Mouse (Mus musculus) megakaryocyte, embryonic 14.5 days (primary cell): Measurements from ENCODE around the gene Wiz. TPM values are rescaled to one million over a fixed set of nuclear protein-coding genes. Genes with fewer than 3 reads are reported as not detected.

Source experiments
- H3K27me3 ChIP-seq: replicated peaks from 2 replicates; pipeline ENCODE3; 2012; ENCODE audit warnings: inconsistent platforms
- H3K36me3 ChIP-seq: replicated peaks from 2 replicates; pipeline ENCODE3; 2012; ENCODE audit warnings: low read length, inconsistent platforms, mixed read lengths
- H3K4me1 ChIP-seq: 2 replicates; pipeline ENCODE4 v1.6.1; 2012; ENCODE audit warnings: inconsistent platforms
- H3K4me3 ChIP-seq: replicated peaks from 2 replicates; pipeline ENCODE3; 2012; ENCODE audit warnings: moderate library complexity, mild to moderate bottlenecking, inconsistent platforms
- H3K9me3 ChIP-seq: 2 replicates; pipeline ENCODE4 v1.6.1; 2012; ENCODE audit warnings: inconsistent platforms
- FLI1 ChIP-seq: IDR thresholded peaks from 2 replicates; pipeline ENCODE4 v1.6.1; 2012; ENCODE audit warnings: low read length, inconsistent platforms, mixed read lengths
- GATA1 ChIP-seq: IDR thresholded peaks from 3 replicates; pipeline ENCODE4 v1.6.1; 2012; ENCODE audit warnings: mixed read lengths, low read length, inconsistent platforms, borderline replicate concordance
- polyA plus RNA-seq: library from polyadenylated mRNA; stranded (reverse); fragments of >175 nt; gene quantifications from 2 replicates; pipeline ENCODE4 v1.2.3, GENCODE M21; 2012; ENCODE audit warnings: low replicate concordance; ENCODE audit not compliant: insufficient read depth

Wiz gene
- polyA plus RNA-seq, 1 experiment = 32.7 TPM

- H3K4me3 ChIP-seq = peak overlapping the region; percentile 95
- no peaks in the 10 kb centered on the region for H3K27me3 ChIP-seq
- TF ChIP-seq GATA1 (no peak), FLI1 (no peak)
- H3K36me3 ChIP-seq = peaks cover 56% of the 10 kb centered on the region
- H3K9me3 ChIP-seq = no peaks in the 10 kb centered on the region
- peaks cover 39% of the 10 kb centered on the region for H3K4me1 ChIP-seq
Observed at GRCm38 (mm10) chr17:32363821-32364301, 25.4 kb downstream of the Wiz start.

GRCm38 (mm10) chr17:32362686-32363085, 26.6 kb downstream of the Wiz start:
- Histone ChIP-seq H3K9me3 (no peaks in the 10 kb centered on the region), H3K36me3 (peaks cover 64% of the 10 kb centered on the region), H3K4me3 (peak overlapping the region; percentile 95), H3K27me3 (no peaks in the 10 kb centered on the region), H3K4me1 (peaks cover 39% of the 10 kb centered on the region)
- TF ChIP-seq GATA1 = no peak

- peaks cover 35% of the 10 kb centered on the region for H3K4me1 ChIP-seq
Observed at GRCm38 (mm10) chr17:32359928-32360327, 29.3 kb downstream of the Wiz start.

DNA sequence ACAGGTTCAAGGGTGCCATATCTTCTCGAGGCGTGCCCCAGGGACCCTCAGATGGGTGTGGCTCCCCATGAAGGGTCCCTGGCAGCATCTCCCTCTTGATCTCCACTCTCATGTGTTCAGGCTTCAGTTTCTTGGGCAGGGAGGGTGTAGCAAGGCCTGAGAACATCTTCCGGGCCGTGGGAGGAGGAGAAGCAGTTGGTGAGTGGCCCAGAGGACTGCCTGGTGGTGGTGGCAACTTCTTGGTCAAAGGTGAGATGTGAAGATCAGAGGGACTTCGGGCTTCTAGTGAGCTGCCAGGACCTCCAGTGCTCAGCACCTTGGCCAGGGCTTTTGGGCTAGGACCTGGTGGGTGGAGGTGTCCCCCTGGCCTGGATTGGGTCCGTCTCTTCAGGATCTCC, 30.3 kb downstream of the Wiz start:
- Histone ChIP-seq H3K9me3 (no peaks in the 10 kb centered on the region), H3K4me1 (peaks cover 34% of the 10 kb centered on the region), H3K36me3 (peaks cover 90% of the 10 kb centered on the region), H3K4me3 (no peak overlapping the region), H3K27me3 (no peaks in the 10 kb centered on the region)
- TF ChIP-seq FLI1 = no peak
- no peak for TF ChIP-seq GATA1

More at GRCm38 (mm10) chr17:32359928-32360327, 29.3 kb downstream of the Wiz start:
- Histone ChIP-seq H3K4me3 (no peak overlapping the region), H3K27me3 (no peaks in the 10 kb centered on the region), H3K9me3 (no peaks in the 10 kb centered on the region), H3K36me3 (peaks cover 81% of the 10 kb centered on the region)
- TF ChIP-seq FLI1 = no peak
- TF ChIP-seq GATA1 = no peak

DNA sequence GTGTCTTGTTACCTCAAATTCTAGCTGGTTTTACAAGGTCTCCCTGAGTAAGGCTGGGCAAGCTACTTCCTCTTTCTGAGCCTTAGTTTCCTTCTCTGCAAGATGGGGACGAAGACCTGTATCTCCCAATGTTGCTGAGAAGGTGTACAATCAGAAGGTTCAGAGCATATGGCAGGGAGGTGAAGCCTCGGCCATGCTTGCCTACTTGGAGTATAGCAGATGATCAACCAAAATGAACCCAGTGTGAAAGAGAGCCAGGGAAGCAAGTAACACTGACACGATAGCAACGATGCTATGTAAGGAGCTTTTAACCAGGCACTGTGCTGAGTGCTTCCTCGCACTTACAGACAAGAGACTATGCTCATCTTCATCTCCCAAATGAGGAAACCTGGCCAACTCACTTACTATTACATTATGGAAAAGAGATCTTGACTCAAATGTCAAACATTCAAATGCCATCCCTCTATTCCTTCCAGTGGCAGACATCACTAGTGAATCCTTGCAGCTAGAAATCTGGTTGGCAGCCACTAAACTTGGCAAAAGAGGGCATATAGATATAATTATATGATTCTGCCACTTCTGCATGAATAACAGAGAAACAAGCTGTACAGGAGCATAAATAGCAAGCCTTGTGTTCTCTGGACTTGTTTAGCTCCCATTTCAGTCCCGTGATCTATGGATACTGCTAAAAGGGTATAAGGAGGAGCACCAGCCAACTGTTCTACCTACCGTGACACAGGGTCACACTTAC, 30.9 kb downstream of the Wiz start:
- Histone ChIP-seq H3K27me3 (no peaks in the 10 kb centered on the region), H3K4me3 (no peak overlapping the region), H3K9me3 (no peaks in the 10 kb centered on the region), H3K4me1 (peaks cover 30% of the 10 kb centered on the region), H3K36me3 (peaks cover 96% of the 10 kb centered on the region)
- no peak for TF ChIP-seq FLI1
- no peak for TF ChIP-seq GATA1

GRCm38 (mm10) chr17:32356766-32357760, 32.2 kb downstream of the Wiz start:
- H3K27me3 ChIP-seq = no peaks in the 10 kb centered on the region
- no peak overlapping the region for H3K4me3 ChIP-seq
- H3K36me3 ChIP-seq = peaks cover 93% of the 10 kb centered on the region
- peaks cover 17% of the 10 kb centered on the region for H3K4me1 ChIP-seq
- no peak for TF ChIP-seq FLI1
- no peak for TF ChIP-seq GATA1
- H3K9me3 ChIP-seq = no peaks in the 10 kb centered on the region

GRCm38 (mm10) chr17:32356281-32356680, 33.0 kb downstream of the Wiz start:
- Histone ChIP-seq H3K4me1 (peaks cover 14% of the 10 kb centered on the region), H3K27me3 (no peaks in the 10 kb centered on the region), H3K9me3 (no peaks in the 10 kb centered on the region), H3K36me3 (peaks cover 86% of the 10 kb centered on the region), H3K4me3 (no peak overlapping the region)
- no peak for TF ChIP-seq GATA1
- TF ChIP-seq FLI1 = no peak

- Histone ChIP-seq H3K27me3 (no peaks in the 10 kb centered on the region), H3K9me3 (no peaks in the 10 kb centered on the region), H3K4me1 (peaks cover 16% of the 10 kb centered on the region), H3K4me3 (no peak overlapping the region), H3K36me3 (peaks cover 74% of the 10 kb centered on the region)
- no peak for TF ChIP-seq GATA1
- TF ChIP-seq FLI1 = no peak
Observed at GRCm38 (mm10) chr17:32355031-32355430, 34.2 kb downstream of the Wiz start.

- H3K4me3 ChIP-seq = no peak overlapping the region
- no peaks in the 10 kb centered on the region for H3K27me3 ChIP-seq
- H3K4me1 ChIP-seq = peaks cover 19% of the 10 kb centered on the region
- TF ChIP-seq FLI1 = no peak
- no peak for TF ChIP-seq GATA1
- peaks cover 66% of the 10 kb centered on the region for H3K36me3 ChIP-seq
- no peaks in the 10 kb centered on the region for H3K9me3 ChIP-seq
Observed at GRCm38 (mm10) chr17:32354211-32354610, 35.0 kb downstream of the Wiz start.
